Mouse (Mus musculus) spleen, adult 2 months (tissue): ENCODE measurements around the gene Slc10a7. TPM values are rescaled to one million over a fixed set of nuclear protein-coding genes. Genes with fewer than 3 reads are reported as not detected.

Source experiments
- DNase-seq, 2 experiments: peaks; one replicate each; pipeline versions ENCODE4 v3.0.0 to v3.0.0-alpha.2; 2012 to 2021; ENCODE audit warnings: low spot score in 2 of 2, low read depth in 1 of 2
- H3K27ac ChIP-seq: fragments of 200-500 bp; 2 replicates; pipeline ENCODE4 v1.5.1; 2012; ENCODE audit warnings: low read length, inconsistent platforms; ENCODE audit not compliant: insufficient read depth
- H3K27me3 ChIP-seq: fragments of 200-500 bp; 2 replicates; pipeline ENCODE4 v1.6.1; 2012; ENCODE audit warnings: mild to moderate bottlenecking, moderate library complexity, low read length, inconsistent platforms; ENCODE audit not compliant: control insufficient read depth, insufficient read depth
- H3K36me3 ChIP-seq: fragments of 200-500 bp; 2 replicates; pipeline ENCODE4 v1.6.1; 2012; ENCODE audit warnings: mild to moderate bottlenecking, low read length, inconsistent platforms; ENCODE audit not compliant: control insufficient read depth, insufficient read depth
- H3K4me1 ChIP-seq: fragments of 200-500 bp; 2 replicates; pipeline ENCODE4 v1.6.1; 2011; ENCODE audit warnings: inconsistent platforms; ENCODE audit not compliant: control insufficient read depth, insufficient read depth, insufficient read length
- H3K4me3 ChIP-seq: fragments of 200-500 bp; 2 replicates; pipeline ENCODE4 v1.5.1; 2011; ENCODE audit warnings: mild to moderate bottlenecking, inconsistent platforms; ENCODE audit not compliant: insufficient read depth, insufficient read length; ENCODE audit errors: extremely low read depth
- CTCF ChIP-seq: fragments of 200-500 bp; IDR thresholded peaks from 2 replicates; pipeline ENCODE4 v1.5.1; 2011; ENCODE audit warnings: mild to moderate bottlenecking, inconsistent platforms; ENCODE audit not compliant: insufficient read depth, insufficient read length, insufficient replicate concordance; ENCODE audit errors: extremely low read depth
- POLR2A ChIP-seq: fragments of 200-500 bp; IDR thresholded peaks from 2 replicates; pipeline ENCODE4 v1.6.1; 2011; ENCODE audit warnings: low read depth, low read length, inconsistent platforms
- WGBS: fragments of 180-500 bp; shearing (Covaris S2); methylation state at CpG from one replicate; pipeline ENCODE4 v1.1.7; 2018; 5-methylcytosine and 5-hydroxymethylcytosine counted together
- polyA plus RNA-seq: library from polyadenylated mRNA; depleted of rRNA; stranded (reverse); fragments of >200 nt; gene quantifications from 2 replicates; pipeline ENCODE4 v1.2.3, GENCODE M21; 2012

Gene Slc10a7
- polyA plus RNA-seq, 1 experiment: 10.7 TPM

DNA sequence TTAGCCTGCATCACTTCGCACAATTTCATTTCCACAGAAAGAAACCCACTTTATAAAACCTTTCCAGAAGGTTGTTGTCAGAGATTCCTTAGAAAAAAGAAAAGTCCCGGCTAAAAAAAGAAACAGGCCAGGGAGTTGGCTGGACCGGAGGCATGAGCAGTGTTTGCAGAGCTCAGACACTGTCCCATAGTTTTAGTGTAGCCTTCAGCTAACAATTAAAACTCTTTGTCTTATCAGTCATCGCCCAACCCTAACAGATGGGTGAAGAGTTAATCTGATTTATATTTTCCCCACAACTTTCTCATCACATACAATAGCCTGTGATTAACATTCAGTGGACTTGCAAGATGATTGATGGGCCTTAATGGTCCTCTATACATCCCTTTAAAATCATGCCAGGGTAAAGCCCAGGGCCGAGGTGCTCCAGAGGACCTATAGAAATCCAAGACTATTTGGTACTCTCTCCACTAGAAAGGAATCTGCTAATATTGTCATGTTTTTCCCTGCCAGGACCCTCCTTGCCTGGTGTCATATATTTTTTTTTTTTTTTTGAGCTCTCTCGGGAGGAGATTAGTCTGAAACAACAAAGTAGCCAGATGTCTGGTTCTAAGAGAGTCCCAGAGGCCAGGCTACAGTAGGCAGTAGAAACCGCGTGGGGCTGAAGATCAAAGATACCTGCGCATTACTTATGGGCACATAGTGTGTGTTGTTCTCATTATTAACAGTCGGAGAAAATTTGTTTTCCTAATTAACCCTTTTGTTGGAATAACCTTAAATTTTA is 41.0 kb downstream of the Slc10a7 start:
- WGBS: 89% methylated on average over 10 of the region's 10 CpGs
- Histone ChIP-seq H3K27me3 (no peaks in the 10 kb centered on the region), H3K4me1 (no peaks in the 10 kb centered on the region), H3K4me3 (no peak overlapping the region), H3K27ac (no peak overlapping the region), H3K36me3 (no peaks in the 10 kb centered on the region; the same call in 1 of the 2 replicates)
- TF ChIP-seq POLR2A (no peak), CTCF (no peak)
- DNase-seq: no peak

DNA sequence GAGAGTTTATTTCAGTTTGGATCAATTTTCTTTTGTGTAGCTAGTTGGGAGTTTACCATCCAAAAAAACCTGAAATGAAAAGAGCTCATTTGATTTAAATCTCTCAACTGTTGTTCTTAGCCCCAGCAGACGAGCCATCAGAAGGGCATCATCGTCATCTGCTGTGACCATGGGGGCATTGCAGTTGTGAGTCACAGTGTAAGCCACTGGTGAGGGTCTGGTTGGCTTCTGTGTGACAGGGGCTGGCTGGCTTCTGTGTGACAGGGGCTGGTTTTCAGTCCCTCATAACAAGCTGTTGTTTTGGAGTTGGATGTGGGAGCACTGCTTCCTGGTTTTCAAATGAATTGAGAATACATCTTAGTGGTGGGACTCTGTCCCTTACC is 41.6 kb downstream of the Slc10a7 start:
- WGBS: 94% methylated on average over 2 of the region's 2 CpGs
- no peak for TF ChIP-seq CTCF
- TF ChIP-seq POLR2A: no peak
- Histone ChIP-seq H3K27ac (no peak overlapping the region), H3K27me3 (no peaks in the 10 kb centered on the region), H3K36me3 (no peaks in the 10 kb centered on the region; the same call in 1 of the 2 replicates), H3K4me3 (no peak overlapping the region), H3K4me1 (no peaks in the 10 kb centered on the region)
- no peak for DNase-seq

DNA sequence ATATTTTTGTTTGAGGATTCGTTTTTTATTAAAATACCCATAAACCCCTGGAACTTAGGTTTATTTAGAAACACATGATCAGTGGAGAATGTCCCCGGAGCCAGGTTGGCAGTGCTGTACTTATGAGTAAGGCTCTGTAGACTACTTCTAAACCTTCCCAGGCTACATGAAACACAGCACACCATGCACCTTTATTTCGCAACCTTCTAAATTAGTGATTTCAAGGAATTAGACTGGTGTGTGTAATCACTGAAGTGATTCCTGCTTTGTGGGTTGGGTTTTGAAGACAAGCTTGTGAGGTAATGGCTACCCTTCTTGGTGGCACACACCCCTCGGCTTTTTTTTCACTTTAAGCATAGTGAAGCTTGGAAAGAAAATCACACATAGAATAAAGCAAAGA is 46.7 kb downstream of the Slc10a7 start:
- Histone ChIP-seq H3K27ac (no peak overlapping the region), H3K27me3 (no peaks in the 10 kb centered on the region), H3K4me1 (no peaks in the 10 kb centered on the region), H3K4me3 (no peak overlapping the region), H3K36me3 (no peaks in the 10 kb centered on the region)
- no peak for TF ChIP-seq POLR2A
- TF ChIP-seq CTCF: no peak
- 91% methylated on average over 4 of the region's 4 CpGs for WGBS
- no peak for DNase-seq

DNA sequence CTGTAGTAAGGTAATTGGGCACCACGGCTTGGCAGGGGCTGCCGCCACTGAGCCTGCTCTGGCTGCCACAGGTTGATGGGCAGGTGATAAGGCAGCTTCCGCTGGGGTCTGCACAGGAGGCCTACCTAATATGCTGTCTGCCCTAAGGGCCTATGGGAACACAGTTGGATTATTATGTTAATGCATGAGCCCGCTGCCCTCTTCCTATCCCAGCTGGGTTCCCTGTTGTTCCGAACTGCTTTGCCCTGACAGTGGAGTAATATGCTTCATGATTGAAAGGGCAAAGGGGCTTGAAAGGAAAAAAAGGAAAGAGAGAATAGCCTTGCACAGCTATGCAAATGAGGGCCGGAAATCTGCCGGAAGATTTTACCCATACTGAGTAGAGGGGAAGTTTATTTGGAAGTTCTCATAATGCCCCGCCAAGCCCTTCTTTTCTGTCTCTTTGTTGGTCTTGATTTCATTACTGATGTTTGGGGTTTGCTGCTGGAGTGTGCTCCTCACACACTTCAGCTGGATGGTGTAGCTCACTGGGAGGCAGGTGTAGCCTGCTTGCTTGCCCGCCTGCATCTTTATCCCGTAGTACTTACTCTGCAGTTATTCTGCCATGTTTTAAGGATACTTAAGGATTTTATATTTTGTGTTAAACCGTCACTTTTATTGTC is 47.8 kb downstream of the Slc10a7 start:
- WGBS: 88% methylated on average over 11 of the region's 11 CpGs
- Histone ChIP-seq H3K4me3 (no peak overlapping the region), H3K4me1 (no peaks in the 10 kb centered on the region), H3K36me3 (no peaks in the 10 kb centered on the region), H3K27me3 (no peaks in the 10 kb centered on the region), H3K27ac (no peak overlapping the region)
- TF ChIP-seq POLR2A (no peak), CTCF (no peak)
- no peak for DNase-seq

DNA sequence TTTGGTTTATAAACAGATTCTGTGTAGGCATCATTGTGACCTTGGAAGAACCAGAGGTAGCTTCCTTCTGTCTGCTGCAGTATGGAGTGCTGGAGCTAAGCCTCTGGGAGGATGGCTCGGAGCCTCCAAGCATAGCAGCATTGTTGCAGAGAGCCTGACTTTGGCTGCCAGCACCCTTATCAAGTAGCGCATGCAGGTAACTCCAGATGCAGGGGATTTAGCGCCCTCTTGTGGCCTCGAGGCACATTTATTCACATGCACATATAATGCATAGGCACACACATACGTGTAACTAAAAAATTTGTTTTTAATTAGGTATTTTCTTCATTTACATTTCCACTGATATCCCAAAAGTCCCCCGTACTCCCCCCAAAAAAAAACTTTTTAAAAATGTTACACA is 52.5 kb downstream of the Slc10a7 start:
- Histone ChIP-seq H3K4me1 (no peaks in the 10 kb centered on the region), H3K27me3 (no peaks in the 10 kb centered on the region), H3K4me3 (no peak overlapping the region), H3K27ac (no peak overlapping the region), H3K36me3 (no peaks in the 10 kb centered on the region)
- peak; percentile 2; the same call in 1 of the 2 replicates for TF ChIP-seq CTCF
- TF ChIP-seq POLR2A: no peak
- WGBS: 92% methylated on average over 6 of the region's 6 CpGs
- DNase-seq: no peak

DNA sequence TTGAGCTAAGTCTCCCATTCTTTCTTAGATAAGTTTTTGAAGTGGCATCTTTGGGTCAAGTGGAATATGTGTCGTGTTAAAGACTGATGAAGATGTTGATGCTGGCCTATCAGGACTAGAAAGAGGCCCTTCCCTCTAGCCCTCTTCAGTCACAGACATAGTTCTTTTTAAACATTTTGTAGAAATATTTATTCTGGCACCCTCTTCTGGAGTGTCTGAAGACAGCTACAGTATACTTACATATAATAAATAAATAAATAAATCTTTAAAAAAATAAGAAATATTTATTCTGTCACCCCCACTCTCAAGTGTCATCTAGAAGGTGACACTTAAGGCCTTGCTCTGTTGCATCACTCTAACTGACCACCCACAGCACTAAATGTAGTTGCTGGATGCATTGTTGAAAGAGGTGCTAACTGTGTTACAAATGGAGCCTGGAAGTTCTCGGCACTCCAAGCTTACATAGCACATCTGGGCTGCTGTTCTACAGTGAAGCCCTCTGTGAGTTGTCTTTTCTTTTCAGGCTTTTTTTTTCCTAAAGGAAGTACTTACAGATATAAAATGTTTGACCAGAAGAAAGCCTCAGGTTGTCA is 54.4 kb downstream of the Slc10a7 start:
- H3K36me3 ChIP-seq: no peaks in the 10 kb centered on the region
- DNase-seq: no peak
- no peak overlapping the region for H3K27ac ChIP-seq
- H3K4me1 ChIP-seq: no peaks in the 10 kb centered on the region
- no peaks in the 10 kb centered on the region for H3K27me3 ChIP-seq
- H3K4me3 ChIP-seq: no peak overlapping the region
- WGBS: 93% methylated on average over 2 of the region's 2 CpGs
- TF ChIP-seq POLR2A (no peak), CTCF (no peak)
